Mouse (Mus musculus) embryonic fibroblast, embryonic 13.5 days (primary cell): ENCODE data around the gene Ikzf3.

Experiments
- CTCF ChIP-seq: IDR thresholded peaks from 2 replicates; pipeline ENCODE4 v1.5.1; 2011; ENCODE audit warnings: mild to moderate bottlenecking, control low read depth, low read length, moderate library complexity, borderline replicate concordance; ENCODE audit not compliant: insufficient read depth
- POLR2A ChIP-seq: IDR thresholded peaks from 2 replicates; pipeline ENCODE4 v1.6.1; 2011; ENCODE audit warnings: low read depth, mild to moderate bottlenecking, control low read depth, low read length, moderate library complexity

- no peak for TF ChIP-seq CTCF
- no peak for TF ChIP-seq POLR2A
These were observed 70.0 kb downstream of the Ikzf3 start for GRCm38 (mm10) chr11:98475630-98476433.
